Mouse (Mus musculus) heart, embryonic 15.5 days (tissue): ENCODE data around the gene Cpne6. TPM values are rescaled to one million over a fixed set of nuclear protein-coding genes. Genes with fewer than 3 reads are reported as not detected.

Experiments
- ATAC-seq: fragments of 200-750 bp; cut with Nextera tagmentation; replicated peaks from 2 replicates; pipeline ENCODE4 v1.8.0; 2017; ENCODE audit warnings: low read depth, moderate TSS enrichment; ENCODE audit not compliant: insufficient number of reproducible peaks, insufficient read depth, low FRiP score
- H3K27ac ChIP-seq: fragments of 300-500 bp; sonication (generic); 2 replicates; pipeline ENCODE4 v1.5.1; 2015; ENCODE audit warnings: mild to moderate bottlenecking, inconsistent platforms
- H3K27me3 ChIP-seq: fragments of 300-500 bp; sonication (generic); 2 replicates; pipeline ENCODE4 v1.6.1; 2015; ENCODE audit warnings: inconsistent platforms
- H3K36me3 ChIP-seq: fragments of 300-500 bp; sonication (generic); 2 replicates; pipeline ENCODE4 v1.6.1; 2015; ENCODE audit warnings: mild to moderate bottlenecking, inconsistent platforms
- H3K4me1 ChIP-seq: fragments of 300-500 bp; sonication (generic); replicated peaks from 2 replicates; pipeline ENCODE4 v1.6.1; 2015; ENCODE audit warnings: inconsistent platforms
- H3K4me2 ChIP-seq: fragments of 300-500 bp; sonication (generic); 2 replicates; pipeline ENCODE4 v1.6.1; 2015; ENCODE audit warnings: inconsistent platforms, mild to moderate bottlenecking, moderate library complexity
- H3K4me3 ChIP-seq: fragments of 300-500 bp; sonication (generic); 2 replicates; pipeline ENCODE4 v1.5.1; 2015; ENCODE audit warnings: mild to moderate bottlenecking, inconsistent platforms
- H3K9ac ChIP-seq: fragments of 300-500 bp; sonication (generic); 2 replicates; pipeline ENCODE4 v1.6.1; 2015; ENCODE audit warnings: mild to moderate bottlenecking, inconsistent platforms
- H3K9me3 ChIP-seq: fragments of 300-500 bp; sonication (generic); replicated peaks from 2 replicates; pipeline ENCODE4 v1.6.1; 2016; ENCODE audit warnings: inconsistent platforms
- WGBS: fragments of 180-500 bp; shearing (Covaris S2); methylation state at CpG from one replicate; pipeline ENCODE4 v1.1.7; 2015; ENCODE audit warnings: mixed read lengths; 5-methylcytosine and 5-hydroxymethylcytosine counted together
- polyA plus RNA-seq: library from polyadenylated mRNA; unstranded; fragments of >200 nt; fragmentation: Nextera tagmentation; extraction: Ambion mirVana; gene quantifications from 2 replicates; pipeline ENCODE4 v1.2.1, GENCODE M21; 2015

Gene Cpne6
- polyA plus RNA-seq, 1 experiment from 2014 or later: 0.30 TPM

GRCm38 (mm10) chr14:55526674-55527073, 16.4 kb downstream of the Cpne6 start:
- H3K9me3 ChIP-seq: no peaks in the 10 kb centered on the region
- no peak overlapping the region for H3K9ac ChIP-seq
- no peaks in the 10 kb centered on the region for H3K36me3 ChIP-seq
- peaks cover 55% of the 10 kb centered on the region for H3K27me3 ChIP-seq
- WGBS: 82% methylated on average over 2 of the region's 2 CpGs
- H3K4me1 ChIP-seq: peaks cover 7% of the 10 kb centered on the region; the same call in 1 of the 2 replicates
- H3K27ac ChIP-seq: no peak overlapping the region
- H3K4me3 ChIP-seq: no peak overlapping the region
- no peak overlapping the region for H3K4me2 ChIP-seq
- no peak for ATAC-seq

GRCm38 (mm10) chr14:55527940-55528339, 17.7 kb downstream of the Cpne6 start:
- peaks cover 42% of the 10 kb centered on the region for H3K27me3 ChIP-seq
- no peaks in the 10 kb centered on the region for H3K9me3 ChIP-seq
- no peak overlapping the region for H3K4me3 ChIP-seq
- H3K36me3 ChIP-seq: no peaks in the 10 kb centered on the region
- no peak overlapping the region for H3K27ac ChIP-seq
- no peak overlapping the region for H3K4me2 ChIP-seq
- ATAC-seq: no peak
- H3K9ac ChIP-seq: no peak overlapping the region
- peaks cover 7% of the 10 kb centered on the region; the same call in 1 of the 2 replicates for H3K4me1 ChIP-seq
- 27% methylated on average over 3 of the region's 3 CpGs for WGBS

- Histone ChIP-seq H3K4me1 (peaks cover 10% of the 10 kb centered on the region), H3K4me2 (no peak overlapping the region), H3K9ac (no peak overlapping the region), H3K27me3 (no peaks in the 10 kb centered on the region), H3K4me3 (no peak overlapping the region), H3K36me3 (no peaks in the 10 kb centered on the region), H3K27ac (no peak overlapping the region), H3K9me3 (no peaks in the 10 kb centered on the region)
- no peak for ATAC-seq
- WGBS: 43% methylated on average over 6 of the region's 6 CpGs
Observed at GRCm38 (mm10) chr14:55536116-55536745, 26.0 kb downstream of the Cpne6 start.

GRCm38 (mm10) chr14:55540067-55540786, 30.0 kb downstream of the Cpne6 start, which contains the start of gene Pck2:
TSS of gene Pck2 (plus strand) at chr14:55540266.
- Histone ChIP-seq H3K4me3 (peak within 1 kb of the TSS; percentile 62), H3K9me3 (no peaks in the 10 kb centered on the region), H3K27me3 (no peaks in the 10 kb centered on the region), H3K9ac (peak within 1 kb of the TSS; percentile 73), H3K4me1 (peaks cover 16% of the 10 kb centered on the region), H3K4me2 (peak within 1 kb of the TSS; percentile 78), H3K27ac (peak within 1 kb of the TSS; percentile 88), H3K36me3 (peaks cover 18% of the 10 kb centered on the region; the same call in 1 of the 2 replicates)
- WGBS: 1% methylated on average over 32 of the region's 32 CpGs
- ATAC-seq: peak; percentile 92

- Histone ChIP-seq H3K4me2 (peak overlapping the region; percentile 78), H3K4me3 (peak overlapping the region; percentile 62), H3K36me3 (peaks cover 23% of the 10 kb centered on the region; the same call in 1 of the 2 replicates), H3K9ac (peak overlapping the region; percentile 73), H3K9me3 (no peaks in the 10 kb centered on the region), H3K4me1 (peaks cover 16% of the 10 kb centered on the region), H3K27me3 (no peaks in the 10 kb centered on the region), H3K27ac (peak overlapping the region; percentile 88)
- WGBS: 5% methylated on average over 10 of the region's 10 CpGs
- peak; percentile 61 for ATAC-seq
Observed at GRCm38 (mm10) chr14:55540787-55541321, 30.6 kb downstream of the Cpne6 start.

- no peak for ATAC-seq
- H3K9me3 ChIP-seq: no peaks in the 10 kb centered on the region
- H3K9ac ChIP-seq: no peak overlapping the region
- 94% methylated on average over 12 of the region's 12 CpGs for WGBS
- H3K27ac ChIP-seq: no peak overlapping the region
- H3K36me3 ChIP-seq: peaks cover 31% of the 10 kb centered on the region; the same call in 1 of the 2 replicates
- H3K27me3 ChIP-seq: no peaks in the 10 kb centered on the region
- no peak overlapping the region for H3K4me2 ChIP-seq
- H3K4me3 ChIP-seq: no peak overlapping the region
- peaks cover 16% of the 10 kb centered on the region for H3K4me1 ChIP-seq
Observed at GRCm38 (mm10) chr14:55542268-55542667, 32.0 kb downstream of the Cpne6 start.

GRCm38 (mm10) chr14:55544334-55544733, 34.1 kb downstream of the Cpne6 start:
- peaks cover 16% of the 10 kb centered on the region for H3K4me1 ChIP-seq
- no peaks in the 10 kb centered on the region for H3K27me3 ChIP-seq
- H3K27ac ChIP-seq: no peak overlapping the region
- no peak overlapping the region for H3K9ac ChIP-seq
- no peak for ATAC-seq
- no peak overlapping the region for H3K4me2 ChIP-seq
- H3K36me3 ChIP-seq: peaks cover 51% of the 10 kb centered on the region
- H3K4me3 ChIP-seq: no peak overlapping the region
- no peaks in the 10 kb centered on the region for H3K9me3 ChIP-seq
- 77% methylated on average over 9 of the region's 9 CpGs for WGBS

GRCm38 (mm10) chr14:55550191-55550590, 39.9 kb downstream of the Cpne6 start:
- no peak overlapping the region for H3K4me2 ChIP-seq
- H3K27ac ChIP-seq: no peak overlapping the region
- H3K9me3 ChIP-seq: no peaks in the 10 kb centered on the region
- no peaks in the 10 kb centered on the region for H3K4me1 ChIP-seq
- no peaks in the 10 kb centered on the region for H3K27me3 ChIP-seq
- peaks cover 47% of the 10 kb centered on the region for H3K36me3 ChIP-seq
- WGBS: 88% methylated on average over 6 of the region's 6 CpGs
- H3K9ac ChIP-seq: no peak overlapping the region
- ATAC-seq: no peak
- H3K4me3 ChIP-seq: no peak overlapping the region

GRCm38 (mm10) chr14:55551347-55551746, 41.1 kb downstream of the Cpne6 start:
- Histone ChIP-seq H3K9me3 (no peaks in the 10 kb centered on the region), H3K27me3 (no peaks in the 10 kb centered on the region), H3K27ac (no peak overlapping the region), H3K4me2 (no peak overlapping the region), H3K4me3 (no peak overlapping the region), H3K36me3 (peaks cover 37% of the 10 kb centered on the region), H3K9ac (no peak overlapping the region), H3K4me1 (no peaks in the 10 kb centered on the region)
- 68% methylated on average over 5 of the region's 5 CpGs for WGBS
- no peak for ATAC-seq

- Histone ChIP-seq H3K27ac (no peak overlapping the region), H3K4me3 (no peak overlapping the region), H3K9me3 (no peaks in the 10 kb centered on the region), H3K4me2 (no peak overlapping the region), H3K9ac (no peak overlapping the region), H3K4me1 (no peaks in the 10 kb centered on the region; the same call in 1 of the 2 replicates), H3K27me3 (no peaks in the 10 kb centered on the region), H3K36me3 (peaks cover 36% of the 10 kb centered on the region)
- no peak for ATAC-seq
- WGBS: 88% methylated on average over 8 of the region's 8 CpGs
Observed at GRCm38 (mm10) chr14:55551794-55552193, 41.5 kb downstream of the Cpne6 start.

- no peaks in the 10 kb centered on the region for H3K9me3 ChIP-seq
- H3K4me3 ChIP-seq: no peak overlapping the region
- no peaks in the 10 kb centered on the region for H3K27me3 ChIP-seq
- H3K4me1 ChIP-seq: peaks cover 6% of the 10 kb centered on the region
- no peak overlapping the region for H3K9ac ChIP-seq
- peaks cover 12% of the 10 kb centered on the region; the same call in 1 of the 2 replicates for H3K36me3 ChIP-seq
- no peak overlapping the region for H3K27ac ChIP-seq
- no peak overlapping the region for H3K4me2 ChIP-seq
- ATAC-seq: no peak
Observed at GRCm38 (mm10) chr14:55554635-55555034, 44.4 kb downstream of the Cpne6 start.
